Mouse (Mus musculus): Measurements from ENCODE around the gene Olfr110.
"Not testable (repeated sequence)": the region's sequence is repeated elsewhere in the genome, so short reads cannot be mapped to it uniquely, and the experiment has no call there.

The Olfr110 gene

GRCm38 (mm10) chr17:37491930-37492518 lies at the start of gene Olfr110:
TSS of gene Olfr110 (plus strand) at chr17:37492468.
- no peak for DNase-seq

DNA sequence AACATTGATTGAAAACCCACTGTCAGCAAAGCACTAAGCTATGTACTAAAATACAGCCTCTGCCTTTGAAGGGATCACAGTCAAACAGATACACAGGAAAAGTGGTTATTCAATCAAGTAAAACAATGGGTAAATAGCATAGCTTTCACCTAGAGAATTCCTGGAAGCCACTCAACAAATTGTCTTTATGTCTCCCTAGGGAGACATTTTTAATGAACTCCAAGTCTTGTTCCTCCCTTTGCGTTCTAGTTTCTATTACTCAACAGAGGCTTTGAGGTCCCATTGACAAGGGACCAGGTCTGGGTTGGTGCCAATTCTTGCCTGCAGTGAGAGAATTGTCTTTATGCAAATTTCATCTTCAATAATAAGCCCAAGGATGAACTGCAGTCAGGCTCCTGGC lies 47.1 kb upstream of the Olfr110 start, which contains the start of gene Olfr108:
Gene Olfr108, plus strand, starts transcription at position 301 of the 400 bp plus-strand sequence.
- DNase-seq = no peak

GRCm38 (mm10) chr17:37458616-37459015 lies 33.7 kb upstream of the Olfr110 start, which contains the start of gene Olfr109:
TSS of gene Olfr109 (plus strand) at chr17:37458916.
- DNase-seq = no peak

- DNase-seq = no peak
Observed at GRCm38 (mm10) chr17:37483452-37483851, 8.8 kb upstream of the Olfr110 start, which contains the start of gene H2-M2. TSS of gene H2-M2 (minus strand) at chr17:37483552.

- DNase-seq = no peak
Observed at GRCm38 (mm10) chr17:37507730-37508129, 15.5 kb downstream of the Olfr110 start, which contains the start of gene Olfr111. TSS of gene Olfr111 (plus strand) at chr17:37508030.

DNA sequence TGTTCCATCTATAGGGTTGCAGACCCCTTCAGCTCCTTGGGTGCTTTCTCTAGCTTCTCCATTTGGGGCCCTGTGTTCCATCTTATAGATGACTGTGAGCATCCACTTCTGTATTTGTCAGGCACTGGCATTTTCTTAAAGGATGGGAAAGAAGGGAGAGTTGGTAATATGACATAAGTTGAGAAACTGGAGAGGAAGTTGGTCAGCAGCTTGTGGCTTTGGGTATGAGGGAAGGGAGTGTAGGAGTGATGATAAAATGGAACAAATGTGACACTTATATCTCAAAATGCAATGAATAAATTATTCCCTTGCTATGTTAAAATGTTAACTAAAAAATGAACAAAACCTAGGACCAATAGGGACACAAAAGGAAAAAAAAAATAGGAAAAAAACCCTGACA lies 32.3 kb downstream of the Olfr110 start:
- not testable (repeated sequence) for DNase-seq

DNA sequence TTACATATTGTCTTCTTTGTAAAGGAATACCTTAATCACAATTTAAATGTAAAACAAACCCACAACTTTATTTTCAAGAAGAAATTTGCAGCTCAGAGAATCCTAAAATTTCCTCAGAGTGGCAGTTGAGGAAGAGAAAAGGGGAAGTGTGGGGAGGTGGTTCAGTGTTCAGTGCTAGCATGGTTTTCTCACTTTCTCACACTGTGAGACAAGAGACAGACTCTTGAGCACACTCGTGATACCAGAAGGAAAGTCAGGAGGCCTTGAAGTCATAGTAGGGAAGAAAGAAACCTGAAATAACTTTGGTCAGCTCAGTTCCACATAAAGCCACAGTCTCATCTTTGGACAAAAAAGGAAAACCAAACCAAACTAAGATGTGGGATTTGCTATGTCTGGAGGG lies 33.2 kb downstream of the Olfr110 start:
- not testable (repeated sequence) for DNase-seq

DNA sequence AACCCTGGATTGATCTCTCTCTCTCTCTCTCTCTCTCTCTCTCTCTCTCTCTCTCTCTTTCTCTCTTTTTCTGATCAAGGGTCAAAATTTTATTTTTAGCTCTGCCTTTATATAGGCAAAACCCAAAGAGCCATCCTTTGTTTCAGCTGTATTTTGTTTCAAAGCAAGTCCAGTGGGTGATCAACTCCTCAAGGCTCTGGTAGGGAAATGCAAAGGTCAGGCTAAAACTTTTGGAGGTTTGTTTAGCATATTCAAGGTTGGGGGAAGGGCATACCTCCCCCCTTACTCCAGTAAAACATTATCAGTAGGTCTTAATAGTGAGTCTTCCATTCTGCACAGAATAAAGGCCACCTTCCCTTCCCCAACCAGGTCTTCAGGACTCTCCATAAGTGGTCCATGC lies 42.9 kb downstream of the Olfr110 start:
- DNase-seq = no peak

GRCm38 (mm10) chr17:37538416-37538815 lies 46.1 kb downstream of the Olfr110 start:
- not testable (repeated sequence) for DNase-seq

DNA sequence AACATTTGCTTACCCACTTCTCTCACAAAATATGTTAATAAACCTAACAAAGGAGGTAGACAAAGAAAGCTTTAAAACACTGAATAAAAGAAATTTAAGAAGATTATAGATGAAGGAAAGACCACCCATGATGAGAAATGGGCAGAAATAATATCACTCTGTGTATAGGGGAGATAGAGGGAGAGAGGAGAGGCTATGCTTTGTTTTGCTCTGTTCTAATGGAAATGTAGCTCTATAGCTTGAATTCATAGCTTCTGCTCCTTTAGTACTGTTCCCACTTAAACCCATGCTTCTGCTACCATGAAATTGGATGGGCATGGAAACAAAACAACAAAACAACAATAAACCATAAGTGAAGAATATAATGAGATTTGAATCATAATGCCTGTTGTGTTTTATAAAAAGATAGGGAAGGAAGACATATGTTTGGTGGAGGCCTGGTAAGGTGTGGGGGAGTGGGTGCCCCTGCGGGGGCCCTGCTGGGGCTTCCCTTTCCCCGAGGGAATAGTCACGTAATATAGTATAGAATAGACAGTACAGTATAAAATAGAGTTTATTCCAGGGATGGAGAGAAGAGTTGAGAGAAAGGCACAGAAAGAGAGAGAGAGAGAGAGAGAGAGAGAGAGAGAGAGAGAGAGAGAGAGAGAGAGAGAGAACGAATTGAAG lies 49.3 kb downstream of the Olfr110 start:
- no peak for DNase-seq

GRCm38 (mm10) chr17:37543800-37544435 lies 51.6 kb downstream of the Olfr110 start:
- DNase-seq = no peak

Measured in thymus, postnatal 25 days (tissue).